Mouse (Mus musculus) neural tube, embryonic 15.5 days (tissue): ENCODE data around the gene Slfn8. TPM values are rescaled to one million over a fixed set of nuclear protein-coding genes. Genes with fewer than 3 reads are reported as not detected.

Experiments
- ATAC-seq: fragments of 200-750 bp; cut with Nextera tagmentation; 2 replicates; pipeline ENCODE4 v1.8.0; 2017; ENCODE audit warnings: mild to moderate bottlenecking, moderate TSS enrichment, moderate library complexity; ENCODE audit not compliant: low FRiP score
- H3K27ac ChIP-seq: fragments of 300-500 bp; sonication (generic); replicated peaks from 2 replicates; pipeline ENCODE4 v1.5.1; 2015; ENCODE audit warnings: mild to moderate bottlenecking, inconsistent platforms
- H3K27me3 ChIP-seq: fragments of 300-500 bp; sonication (generic); replicated peaks from 2 replicates; pipeline ENCODE4 v1.6.1; 2015; ENCODE audit warnings: inconsistent platforms
- H3K36me3 ChIP-seq: fragments of 300-500 bp; sonication (generic); 2 replicates; pipeline ENCODE4 v1.6.1; 2015; ENCODE audit warnings: inconsistent platforms
- H3K4me1 ChIP-seq: fragments of 300-500 bp; sonication (generic); 2 replicates; pipeline ENCODE4 v1.6.1; 2015; ENCODE audit warnings: inconsistent platforms
- H3K4me2 ChIP-seq: fragments of 300-500 bp; sonication (generic); 2 replicates; pipeline ENCODE4 v1.6.1; 2015; ENCODE audit warnings: inconsistent platforms, mild to moderate bottlenecking, moderate library complexity
- H3K4me3 ChIP-seq: fragments of 300-500 bp; sonication (generic); replicated peaks from 2 replicates; pipeline ENCODE4 v1.5.1; 2015; ENCODE audit warnings: mild to moderate bottlenecking, inconsistent platforms
- H3K9ac ChIP-seq: fragments of 300-500 bp; sonication (generic); replicated peaks from 2 replicates; pipeline ENCODE4 v1.6.1; 2015; ENCODE audit warnings: mild to moderate bottlenecking, inconsistent platforms
- H3K9me3 ChIP-seq: fragments of 300-500 bp; sonication (generic); replicated peaks from 2 replicates; pipeline ENCODE4 v1.6.1; 2016; ENCODE audit warnings: inconsistent platforms
- WGBS: fragments of 180-500 bp; shearing (Covaris S2); methylation state at CpG from one replicate; pipeline ENCODE4 v1.1.7; 2015; ENCODE audit warnings: mixed read lengths; 5-methylcytosine and 5-hydroxymethylcytosine counted together
- polyA plus RNA-seq: library from polyadenylated mRNA; unstranded; fragments of >200 nt; fragmentation: Nextera tagmentation; extraction: Ambion mirVana; gene quantifications from 2 replicates; pipeline ENCODE4 v1.2.1, GENCODE M21; 2015

Gene Slfn8
- polyA plus RNA-seq, result 0.22 and 1.4 TPM in 2 replicates

DNA sequence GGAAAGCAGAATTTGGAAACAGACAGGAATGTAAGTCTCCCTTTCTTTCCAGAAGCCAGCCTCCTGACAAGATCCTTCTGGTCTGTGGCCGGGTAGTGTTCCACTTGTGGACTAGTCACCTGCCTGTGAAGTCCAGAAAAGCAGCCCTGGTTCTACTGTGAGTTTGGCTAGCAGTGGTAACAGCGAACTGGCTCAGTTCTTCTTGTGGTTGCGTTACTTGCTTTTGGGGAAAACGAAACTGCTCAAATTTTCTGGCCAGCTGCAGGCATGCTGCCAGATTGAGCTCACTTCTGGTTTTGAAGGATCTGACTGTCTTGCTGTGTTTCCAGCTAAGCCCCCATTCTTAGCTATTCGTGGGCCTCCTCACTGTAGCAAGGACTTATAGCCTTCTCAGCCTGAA is at the start of gene Slfn8:
Slfn8 (minus strand) TSS at position 190 of the 400 bp plus-strand sequence.
- no peak within 1 kb of the TSS for H3K9ac ChIP-seq
- H3K36me3 ChIP-seq, result no peaks in the 10 kb centered on the region
- H3K4me3 ChIP-seq, result no peak within 1 kb of the TSS
- 79% methylated on average over 5 of the region's 5 CpGs for WGBS
- H3K9me3 ChIP-seq, result no peaks in the 10 kb centered on the region
- H3K27ac ChIP-seq, result no peak within 1 kb of the TSS
- H3K27me3 ChIP-seq, result no peaks in the 10 kb centered on the region
- H3K4me1 ChIP-seq, result no peaks in the 10 kb centered on the region
- H3K4me2 ChIP-seq, result no peak within 1 kb of the TSS
- ATAC-seq, result no peak

DNA sequence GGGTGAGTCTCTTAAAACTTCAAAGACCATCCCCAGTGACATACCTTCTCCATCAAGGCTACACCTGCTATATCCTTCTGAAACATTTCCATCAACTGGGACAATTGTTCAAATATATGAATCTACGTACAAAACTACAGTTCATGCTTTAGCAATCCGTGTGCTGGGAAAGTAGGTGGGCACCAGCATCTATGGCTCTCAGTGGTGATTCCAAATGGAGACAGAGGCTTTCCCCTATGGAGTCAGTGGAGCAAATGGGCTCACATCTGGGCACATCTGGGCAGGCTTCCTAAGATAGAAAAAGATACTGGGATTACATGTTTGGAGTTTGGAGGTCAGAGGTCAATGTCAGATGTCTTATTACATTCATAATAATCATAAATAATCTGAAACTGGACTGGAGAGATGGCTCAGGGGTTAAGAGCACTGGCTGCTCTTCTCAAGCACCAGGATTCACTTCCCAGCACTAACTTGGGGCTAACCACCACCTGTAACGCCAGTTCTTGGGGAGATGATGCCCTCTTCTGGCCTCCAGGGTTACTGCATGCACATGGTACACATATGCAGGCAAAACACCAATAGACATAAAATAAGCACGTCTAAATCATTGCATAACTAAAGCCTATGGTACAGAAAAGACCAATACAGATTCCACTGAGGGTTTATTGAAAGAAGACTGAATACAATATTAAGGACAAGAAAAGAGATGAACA is 47.5 kb upstream of the Slfn8 start:
- H3K27ac ChIP-seq, result no peak overlapping the region
- H3K9ac ChIP-seq, result no peak overlapping the region
- H3K4me1 ChIP-seq, result no peaks in the 10 kb centered on the region
- H3K4me2 ChIP-seq, result no peak overlapping the region
- H3K36me3 ChIP-seq, result no peaks in the 10 kb centered on the region
- ATAC-seq, result no peak
- no peak overlapping the region for H3K4me3 ChIP-seq
- H3K27me3 ChIP-seq, result no peaks in the 10 kb centered on the region
- WGBS, result 77% methylated on average over 4 of the region's 4 CpGs
- H3K9me3 ChIP-seq, result no peaks in the 10 kb centered on the region

DNA sequence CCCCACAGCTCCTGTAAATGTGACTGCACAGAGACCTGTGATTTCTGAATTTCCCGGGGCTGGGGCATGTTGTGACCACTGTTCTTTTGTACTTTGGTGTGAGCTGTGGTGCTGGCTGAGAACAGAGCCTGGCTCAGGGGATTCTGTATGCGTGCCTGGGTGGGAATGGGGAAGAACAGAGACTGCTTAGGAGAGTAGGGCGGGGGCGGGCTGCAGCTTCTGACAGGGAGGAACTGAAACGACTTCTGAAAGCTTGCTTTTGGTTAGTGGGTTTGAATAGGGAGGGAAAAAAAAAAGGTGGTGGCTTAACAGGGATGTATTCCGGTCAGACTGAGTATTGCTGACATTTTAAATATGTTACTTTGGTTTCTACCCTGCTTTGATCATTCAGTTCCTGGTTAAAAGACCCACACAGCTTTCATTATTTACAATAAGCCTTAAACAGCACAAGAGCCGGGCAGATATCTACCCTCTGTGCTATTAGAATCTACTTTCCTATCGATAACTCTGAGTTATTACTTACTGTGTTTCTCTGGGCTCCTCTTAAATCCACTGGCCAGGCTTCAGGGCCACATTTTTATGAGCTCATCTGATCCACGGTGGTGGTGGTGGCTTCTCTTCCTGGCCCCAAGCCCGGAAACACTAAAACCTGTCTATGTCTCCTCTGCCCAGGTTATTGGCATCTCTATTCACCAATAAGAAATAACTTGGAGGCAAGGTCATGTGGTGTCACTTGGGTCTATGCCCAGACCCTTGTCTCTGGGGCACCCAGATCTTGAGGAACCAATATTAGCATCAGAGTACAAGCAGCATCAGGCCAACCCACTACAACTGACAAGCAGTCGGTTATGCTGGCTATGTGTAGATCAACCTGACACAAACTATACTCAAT is 46.3 kb upstream of the Slfn8 start:
- Histone ChIP-seq H3K9me3 (no peaks in the 10 kb centered on the region), H3K4me3 (no peak overlapping the region)
- 47% methylated on average over 11 of the region's 11 CpGs for WGBS

DNA sequence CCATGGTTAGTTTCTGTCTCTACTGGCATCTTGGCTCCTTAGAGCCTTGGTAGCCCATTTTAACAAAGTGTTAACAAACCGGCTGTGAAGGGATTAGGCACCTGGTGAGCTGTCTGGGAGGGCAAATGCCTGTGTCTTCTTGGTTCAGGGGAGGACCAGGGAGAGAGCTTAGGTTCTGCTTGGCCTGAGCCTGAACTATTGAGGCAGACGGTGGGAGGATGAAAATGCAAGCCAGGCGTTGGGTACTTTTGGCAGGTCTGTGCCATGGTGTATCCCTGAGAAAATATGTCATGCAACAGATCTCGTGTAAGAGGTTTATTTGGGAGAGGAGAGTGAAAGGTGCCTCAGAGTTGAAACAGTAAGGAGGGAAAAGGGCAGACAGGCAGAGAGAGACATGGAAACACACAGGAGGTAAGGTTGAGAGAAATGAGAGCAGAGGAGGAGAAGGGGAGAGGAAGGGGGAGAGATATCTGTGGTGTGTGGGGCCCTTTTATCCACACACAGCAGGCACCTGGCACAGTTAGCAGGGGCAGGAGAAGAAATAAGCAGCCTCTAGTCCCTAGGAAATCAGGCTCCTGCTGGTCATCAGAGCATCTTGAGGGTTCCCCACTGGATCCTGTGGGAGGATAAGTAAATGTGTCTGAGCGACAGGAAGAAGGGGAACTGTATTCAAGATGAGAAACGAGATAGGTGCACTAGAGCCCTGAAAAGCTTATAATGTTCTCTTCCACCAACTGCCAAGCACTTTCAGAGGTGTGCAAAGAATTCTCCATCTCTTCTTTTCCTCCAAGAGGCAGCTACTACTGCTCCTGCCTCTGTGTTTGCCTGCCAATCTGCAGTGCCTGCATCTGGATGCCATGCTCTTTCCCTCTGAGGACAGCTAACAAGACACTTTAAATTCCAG is 45.1 kb upstream of the Slfn8 start:
- ATAC-seq, result no peak
- H3K9me3 ChIP-seq, result no peaks in the 10 kb centered on the region
- no peak overlapping the region for H3K27ac ChIP-seq
- H3K27me3 ChIP-seq, result no peaks in the 10 kb centered on the region
- H3K4me1 ChIP-seq, result no peaks in the 10 kb centered on the region
- WGBS, result 43% methylated on average over 6 of the region's 6 CpGs
- H3K4me3 ChIP-seq, result no peak overlapping the region
- H3K4me2 ChIP-seq, result no peak overlapping the region
- no peaks in the 10 kb centered on the region for H3K36me3 ChIP-seq
- H3K9ac ChIP-seq, result no peak overlapping the region

More for the DNA sequence above, 46.3 kb upstream of the Slfn8 start:
- H3K4me1 ChIP-seq, result no peaks in the 10 kb centered on the region
- H3K27ac ChIP-seq, result no peak overlapping the region
- H3K36me3 ChIP-seq, result no peaks in the 10 kb centered on the region
- no peak overlapping the region for H3K4me2 ChIP-seq
- no peak for ATAC-seq
- H3K27me3 ChIP-seq, result no peaks in the 10 kb centered on the region
- no peak overlapping the region for H3K9ac ChIP-seq

DNA sequence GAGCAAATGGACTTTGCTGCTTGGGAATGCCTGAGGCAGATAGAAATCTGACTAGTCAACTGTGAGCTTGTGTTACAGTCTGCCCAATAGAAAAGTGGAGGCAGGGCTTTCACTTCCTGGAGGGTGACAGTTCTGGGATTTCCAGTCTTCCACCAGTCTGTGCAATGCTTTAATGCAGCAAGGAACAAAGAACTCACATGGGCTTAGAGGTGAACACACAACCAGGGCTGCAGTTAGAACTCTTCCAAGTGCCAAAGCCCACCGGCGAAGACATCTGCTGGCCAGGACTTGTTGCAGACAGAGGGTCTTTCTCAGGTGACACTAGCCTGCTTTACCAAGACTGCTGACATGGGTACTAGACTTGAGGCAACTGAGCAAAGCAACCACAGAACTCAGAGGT is 44.3 kb upstream of the Slfn8 start, which contains the start of gene Slfn2:
Slfn2 (plus strand) TSS at position 167 of the 400 bp plus-strand sequence.
- no peaks in the 10 kb centered on the region for H3K9me3 ChIP-seq
- H3K4me2 ChIP-seq, result no peak within 1 kb of the TSS
- H3K36me3 ChIP-seq, result no peaks in the 10 kb centered on the region
- WGBS, result 92% methylated on average over 2 of the region's 2 CpGs
- ATAC-seq, result no peak
- no peak within 1 kb of the TSS for H3K27ac ChIP-seq
- H3K4me3 ChIP-seq, result no peak within 1 kb of the TSS
- H3K27me3 ChIP-seq, result no peaks in the 10 kb centered on the region
- no peak within 1 kb of the TSS for H3K9ac ChIP-seq
- no peaks in the 10 kb centered on the region for H3K4me1 ChIP-seq

DNA sequence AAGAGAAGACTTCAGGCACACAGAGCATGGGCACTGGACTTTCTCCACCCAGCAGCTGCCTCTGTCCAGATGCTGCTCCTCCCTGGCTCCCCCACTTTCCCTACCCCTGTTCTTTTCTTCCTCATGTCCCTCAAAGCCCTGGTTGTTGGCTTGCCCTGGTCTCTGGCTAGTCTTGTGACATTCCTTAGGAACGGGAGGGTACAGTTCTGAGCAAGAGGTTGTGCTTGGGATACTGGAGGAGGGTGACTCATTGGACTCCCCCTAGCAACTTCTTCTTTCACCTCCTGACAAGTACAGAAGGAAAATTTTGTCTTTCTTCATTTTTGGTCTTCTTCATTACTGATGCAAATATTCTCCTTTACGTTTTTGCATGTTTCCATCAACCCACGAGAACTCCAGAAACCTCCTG is 43.3 kb upstream of the Slfn8 start:
- ATAC-seq, result no peak
- H3K4me2 ChIP-seq, result no peak overlapping the region
- no peaks in the 10 kb centered on the region for H3K36me3 ChIP-seq
- H3K27ac ChIP-seq, result no peak overlapping the region
- no peak overlapping the region for H3K9ac ChIP-seq
- no peak overlapping the region for H3K4me3 ChIP-seq
- H3K4me1 ChIP-seq, result no peaks in the 10 kb centered on the region
- H3K27me3 ChIP-seq, result no peaks in the 10 kb centered on the region
- no peaks in the 10 kb centered on the region for H3K9me3 ChIP-seq
- WGBS, result 78% methylated on average over 3 of the region's 3 CpGs

DNA sequence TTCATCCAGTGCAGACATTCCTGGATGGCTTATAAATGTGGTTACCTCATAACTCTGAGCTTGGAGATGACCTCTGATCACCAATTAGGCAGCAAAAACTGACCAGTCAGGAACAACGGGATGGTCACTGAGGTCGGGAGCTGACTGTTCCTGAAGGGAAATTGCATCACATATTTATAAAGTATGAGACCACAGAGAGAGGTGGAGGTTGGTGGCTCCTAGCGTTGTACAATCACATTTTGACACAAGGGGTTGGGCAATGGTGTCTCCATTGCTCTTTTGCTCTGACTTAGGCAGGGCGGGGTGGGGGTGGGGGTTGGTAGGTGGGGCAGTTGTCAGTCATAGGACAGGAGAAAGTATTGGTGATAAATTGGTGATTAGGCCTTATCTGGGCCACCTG is 42.5 kb upstream of the Slfn8 start:
- Histone ChIP-seq H3K9me3 (no peaks in the 10 kb centered on the region), H3K4me3 (no peak overlapping the region), H3K27ac (no peak overlapping the region), H3K9ac (no peak overlapping the region), H3K4me2 (no peak overlapping the region), H3K36me3 (no peaks in the 10 kb centered on the region), H3K27me3 (no peaks in the 10 kb centered on the region), H3K4me1 (no peaks in the 10 kb centered on the region)
- 86% methylated on average over 4 of the region's 4 CpGs for WGBS
- no peak for ATAC-seq

DNA sequence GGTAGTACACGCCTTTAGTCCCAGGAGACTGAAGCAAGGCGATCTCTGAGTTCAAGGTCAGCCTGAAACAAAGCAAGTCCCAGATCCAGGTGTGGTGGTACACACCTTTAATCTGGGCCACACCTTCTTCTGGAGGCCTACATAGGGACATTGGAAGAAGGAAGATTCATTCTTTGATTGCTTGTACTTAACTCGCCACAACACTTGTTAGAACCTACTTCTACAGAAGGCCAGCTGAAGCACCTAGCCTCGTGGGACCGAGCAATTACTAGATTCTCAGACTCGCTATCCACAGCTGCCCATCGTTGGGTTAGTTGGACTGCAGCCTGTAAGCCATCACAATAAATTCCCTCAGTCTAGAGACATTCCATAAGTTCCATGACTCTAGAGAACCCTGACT is 41.2 kb upstream of the Slfn8 start:
- H3K9ac ChIP-seq, result no peak overlapping the region

DNA sequence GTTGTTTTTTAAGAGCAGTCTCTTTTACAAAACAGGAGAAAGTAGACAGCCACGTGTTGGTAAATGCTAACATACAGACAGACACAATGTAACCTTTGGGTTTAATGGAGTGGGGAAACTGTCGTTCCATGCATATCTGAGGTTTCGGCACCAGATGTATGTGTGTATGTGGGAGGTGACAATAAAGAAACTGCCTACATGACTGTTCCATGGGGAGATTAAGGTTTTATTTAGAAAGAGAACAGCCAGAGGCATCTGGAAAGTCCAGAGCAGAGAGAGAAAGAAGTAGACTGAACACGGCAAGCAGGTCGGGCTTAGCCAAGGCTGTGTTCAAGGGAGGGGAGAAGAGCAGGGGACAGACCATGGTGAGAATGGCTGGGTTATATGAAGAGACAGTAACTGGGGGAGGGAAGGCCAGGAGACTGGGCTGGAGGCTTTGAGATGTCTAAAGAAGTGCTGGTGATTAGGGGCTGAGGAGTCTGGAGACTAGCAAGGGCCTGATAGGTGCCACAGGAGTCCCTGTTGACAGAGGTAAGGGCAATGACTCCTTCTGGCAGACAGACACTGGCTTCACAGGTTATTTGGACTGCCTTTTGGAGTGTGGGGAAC is 39.9 kb upstream of the Slfn8 start:
- no peak for ATAC-seq
- no peak overlapping the region for H3K27ac ChIP-seq
- H3K36me3 ChIP-seq, result no peaks in the 10 kb centered on the region
- H3K9ac ChIP-seq, result no peak overlapping the region
- H3K4me2 ChIP-seq, result no peak overlapping the region
- H3K4me1 ChIP-seq, result no peaks in the 10 kb centered on the region
- H3K4me3 ChIP-seq, result no peak overlapping the region
- H3K9me3 ChIP-seq, result no peaks in the 10 kb centered on the region
- WGBS, result 81% methylated on average over 5 of the region's 5 CpGs
- no peaks in the 10 kb centered on the region for H3K27me3 ChIP-seq

More for the DNA sequence above, 41.2 kb upstream of the Slfn8 start:
- H3K9me3 ChIP-seq, result no peaks in the 10 kb centered on the region
- no peaks in the 10 kb centered on the region for H3K36me3 ChIP-seq
- no peaks in the 10 kb centered on the region for H3K27me3 ChIP-seq
- H3K4me3 ChIP-seq, result no peak overlapping the region
- WGBS, result 90% methylated on average over 7 of the region's 7 CpGs
- ATAC-seq, result no peak
- no peak overlapping the region for H3K4me2 ChIP-seq
- no peaks in the 10 kb centered on the region for H3K4me1 ChIP-seq
- no peak overlapping the region for H3K27ac ChIP-seq

DNA sequence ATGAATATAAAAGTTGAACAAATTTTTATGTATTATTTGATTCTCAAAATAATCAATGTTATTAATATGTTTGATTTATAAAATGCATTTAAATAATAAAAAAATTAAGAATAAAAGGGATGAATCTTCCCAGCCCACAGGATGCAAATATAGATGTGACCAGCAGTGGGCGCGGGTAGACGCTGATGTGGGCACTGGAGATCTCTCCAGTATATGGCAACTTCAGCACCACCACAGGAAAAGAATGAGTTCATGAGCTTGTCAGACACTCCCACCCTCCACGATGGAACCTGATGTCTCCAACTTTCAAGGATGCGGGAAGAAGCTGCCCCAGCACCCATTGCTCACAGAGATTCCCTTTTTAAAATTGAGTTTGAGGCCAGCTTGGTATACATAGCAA is 37.3 kb upstream of the Slfn8 start:
- WGBS, result 5% methylated on average over 5 of the region's 5 CpGs

DNA sequence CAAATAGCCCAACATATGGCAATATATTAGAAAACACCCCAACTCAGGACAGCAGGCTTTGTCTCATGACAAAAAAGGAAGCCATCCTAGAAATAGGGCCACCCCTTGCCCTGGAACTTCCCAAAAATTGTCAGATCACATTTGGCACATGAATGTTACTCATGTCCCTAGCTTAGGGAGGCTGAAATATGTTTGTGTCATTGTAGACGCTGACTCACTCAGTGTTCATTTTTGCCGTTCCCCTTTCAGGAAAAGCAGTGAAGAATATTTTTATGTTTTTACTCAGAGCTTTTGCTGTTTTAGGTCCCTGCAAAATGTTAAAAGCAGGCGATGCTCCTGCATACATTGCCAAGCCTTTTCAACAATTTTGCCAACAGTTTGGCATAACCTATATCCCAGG is 25.0 kb upstream of the Slfn8 start:
- WGBS, result 84% methylated on average over 3 of the region's 3 CpGs
- Histone ChIP-seq H3K9me3 (no peaks in the 10 kb centered on the region), H3K27ac (no peak overlapping the region), H3K9ac (no peak overlapping the region), H3K4me3 (no peak overlapping the region), H3K36me3 (no peaks in the 10 kb centered on the region), H3K4me2 (no peak overlapping the region), H3K27me3 (no peaks in the 10 kb centered on the region), H3K4me1 (no peaks in the 10 kb centered on the region)
- ATAC-seq, result no peak

More for the DNA sequence above, 37.3 kb upstream of the Slfn8 start:
- Histone ChIP-seq H3K36me3 (no peaks in the 10 kb centered on the region), H3K27ac (no peak overlapping the region), H3K27me3 (no peaks in the 10 kb centered on the region), H3K4me2 (no peak overlapping the region), H3K9me3 (no peaks in the 10 kb centered on the region), H3K9ac (no peak overlapping the region), H3K4me3 (no peak overlapping the region), H3K4me1 (no peaks in the 10 kb centered on the region)
- no peak for ATAC-seq
